Mouse (Mus musculus) adrenal gland (tissue): Measurements from ENCODE around the gene Ajap1.

Experiments used
- intact Hi-C: fragments of 180-260 bp; cut with DNase I; formaldehyde crosslinking; loops from one replicate; pipeline ENCODE4 v1.15.1; 2025

Gene Ajap1

DNA sequence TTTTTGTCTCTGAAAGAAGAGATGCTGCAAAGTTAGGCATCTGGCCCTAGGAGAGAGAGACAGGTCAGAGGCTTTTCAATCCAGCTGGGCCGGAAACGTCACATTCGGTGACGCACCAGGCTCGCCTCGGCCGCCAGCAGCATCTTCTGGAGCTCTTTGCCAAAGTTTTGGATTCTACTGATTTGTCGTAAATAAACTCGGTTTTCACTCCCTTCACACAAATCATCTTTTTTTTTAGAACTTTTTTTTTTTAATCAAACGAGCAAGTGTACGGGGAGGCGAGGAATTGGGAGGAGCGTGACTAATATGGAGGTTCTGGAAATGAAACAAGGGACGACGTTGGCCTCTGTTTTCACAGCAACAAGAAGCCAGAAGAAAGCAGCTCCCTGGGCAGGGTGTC, 23.8 kb downstream of the Ajap1 start:
- intact Hi-C loops: no loop called here

DNA sequence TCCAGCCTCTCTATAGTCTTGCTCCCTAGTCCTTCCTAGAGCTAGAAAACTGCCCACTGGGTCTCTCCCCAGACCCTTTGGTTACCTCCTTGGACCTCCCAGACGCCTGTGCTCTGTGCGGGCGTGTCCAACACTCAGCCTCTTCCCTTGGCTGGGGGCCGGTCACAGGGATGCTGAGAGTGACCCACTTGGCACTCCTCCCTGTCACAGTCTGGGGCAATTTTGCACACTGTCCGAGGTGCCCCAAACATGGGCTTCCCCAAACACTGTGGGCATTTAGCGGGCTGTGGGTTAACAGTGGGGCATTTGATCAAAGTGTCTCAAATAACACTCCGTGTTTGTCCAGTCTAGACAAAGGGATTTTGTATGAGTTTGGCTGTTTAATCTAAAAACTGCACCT, 29.1 kb downstream of the Ajap1 start:
- intact Hi-C loops: no loop called here

DNA sequence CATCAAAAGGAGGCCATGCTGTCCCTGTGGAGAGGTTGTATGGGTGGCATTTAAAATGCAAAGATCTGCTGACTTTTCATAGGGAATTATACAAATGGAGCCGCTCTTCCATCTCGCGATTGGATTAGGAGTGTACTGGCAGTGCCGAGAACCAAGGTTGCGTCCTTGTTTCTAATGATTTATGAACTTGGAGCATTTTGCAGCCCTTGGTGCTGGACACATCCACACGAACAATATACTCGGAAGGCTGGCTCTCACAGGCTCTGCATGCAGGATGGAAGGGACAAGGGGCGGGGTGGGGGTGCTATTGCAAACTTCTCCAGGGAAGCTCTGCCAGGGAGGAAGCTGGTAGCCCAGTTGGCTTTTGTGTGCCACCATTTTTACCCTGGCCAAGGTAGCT, 31.1 kb downstream of the Ajap1 start:
- intact Hi-C loops: no loop called here

DNA sequence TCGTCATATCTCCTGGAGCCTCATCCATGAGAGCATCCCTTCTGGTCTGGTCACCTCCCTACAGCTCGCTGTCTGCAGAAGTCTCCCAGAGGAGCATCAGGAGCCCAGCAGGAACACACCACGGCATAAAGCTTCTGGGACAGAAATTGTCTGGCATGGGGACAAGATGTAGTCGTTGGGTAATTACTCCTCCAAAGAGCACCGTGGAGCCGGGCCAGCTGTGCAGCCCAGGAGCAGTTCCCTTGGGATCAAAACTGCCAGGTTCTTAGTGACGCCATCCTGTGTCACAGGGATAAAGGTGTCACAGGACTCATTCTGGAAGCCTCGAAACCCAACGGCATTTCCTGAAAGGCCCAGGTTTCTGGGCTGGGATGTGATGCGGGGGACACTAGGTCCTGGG, 40.1 kb downstream of the Ajap1 start:
- intact Hi-C loops: no loop called here

DNA sequence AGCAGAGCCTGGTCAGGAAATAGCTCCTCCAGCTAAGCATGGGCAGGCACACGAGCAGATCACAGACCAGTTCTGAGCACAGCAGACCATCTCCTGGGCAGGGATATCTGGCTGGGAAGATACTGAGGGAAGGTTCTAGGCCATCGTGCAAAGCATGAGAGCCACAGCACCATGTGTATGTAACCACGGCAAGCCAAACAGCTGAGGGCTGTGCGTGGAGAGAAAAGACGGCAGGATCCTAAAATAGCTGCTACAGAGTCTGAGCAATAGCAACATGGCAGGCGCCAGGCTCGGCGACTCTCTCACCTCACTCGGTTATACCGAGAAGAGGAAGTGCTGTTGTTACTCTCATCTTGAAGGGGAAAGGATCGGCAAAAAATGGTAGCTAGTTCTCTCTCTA, 42.7 kb downstream of the Ajap1 start:
- intact Hi-C loops: no loop called here

DNA sequence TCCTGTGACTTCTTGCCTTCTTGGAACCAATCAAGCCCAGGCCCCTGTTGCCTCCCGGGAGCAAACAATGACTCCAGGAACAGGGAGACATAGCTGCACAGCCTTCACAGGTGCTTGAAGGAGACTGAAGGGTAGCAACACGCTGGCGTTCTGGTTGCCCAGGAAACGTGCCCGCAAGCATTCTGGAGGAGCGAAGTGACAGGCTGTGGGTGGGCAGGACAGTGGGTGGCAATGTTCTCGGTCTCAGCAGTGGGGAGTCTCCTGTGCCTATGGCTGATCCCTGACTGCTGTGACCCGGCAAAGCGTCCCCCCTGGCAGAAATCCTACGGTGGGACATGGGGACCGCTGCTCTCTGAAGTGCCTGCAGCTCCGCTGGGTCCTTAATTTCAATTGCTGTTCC, 43.6 kb downstream of the Ajap1 start:
- intact Hi-C loops: no loop called here

DNA sequence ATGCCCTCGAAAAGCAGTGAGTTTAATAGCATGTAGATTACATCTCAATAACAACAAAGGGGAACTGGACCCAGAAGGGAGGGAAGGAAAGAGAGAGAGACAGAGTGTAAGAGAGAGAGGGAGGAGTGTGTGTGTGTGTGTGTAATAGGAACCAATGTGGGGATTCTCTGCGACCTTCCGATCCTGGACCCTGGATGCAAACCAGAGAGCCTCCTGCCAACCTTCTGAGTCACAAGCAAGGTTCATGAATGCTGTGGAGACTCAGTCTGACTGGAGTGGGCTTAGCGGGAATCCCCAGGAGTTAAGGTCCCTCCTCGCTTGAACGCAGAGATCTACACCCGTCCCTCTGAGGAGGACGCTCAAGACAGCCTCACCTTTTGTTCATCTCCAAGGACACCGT, 45.4 kb downstream of the Ajap1 start:
- intact Hi-C loops: no loop called here

DNA sequence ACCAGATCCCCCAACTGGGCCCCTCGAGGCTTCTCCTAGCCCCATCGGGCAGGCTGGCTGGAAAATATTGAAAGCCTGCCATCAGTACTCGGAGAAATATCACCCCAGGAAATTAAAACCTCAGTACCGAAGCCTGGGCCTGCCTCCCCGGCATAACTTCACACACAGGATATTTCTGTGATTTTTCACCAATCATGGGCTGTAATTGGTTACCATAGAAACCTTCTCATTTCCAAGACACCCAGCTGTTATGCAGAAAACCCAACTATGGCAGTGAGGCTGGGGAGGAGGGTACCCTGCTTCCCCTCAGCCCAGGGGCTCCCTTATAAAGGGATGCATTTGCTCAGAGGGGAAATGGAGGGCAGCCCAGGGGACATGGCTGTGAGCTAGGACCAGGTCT, 46.7 kb downstream of the Ajap1 start:
- intact Hi-C loops: no loop called here

DNA sequence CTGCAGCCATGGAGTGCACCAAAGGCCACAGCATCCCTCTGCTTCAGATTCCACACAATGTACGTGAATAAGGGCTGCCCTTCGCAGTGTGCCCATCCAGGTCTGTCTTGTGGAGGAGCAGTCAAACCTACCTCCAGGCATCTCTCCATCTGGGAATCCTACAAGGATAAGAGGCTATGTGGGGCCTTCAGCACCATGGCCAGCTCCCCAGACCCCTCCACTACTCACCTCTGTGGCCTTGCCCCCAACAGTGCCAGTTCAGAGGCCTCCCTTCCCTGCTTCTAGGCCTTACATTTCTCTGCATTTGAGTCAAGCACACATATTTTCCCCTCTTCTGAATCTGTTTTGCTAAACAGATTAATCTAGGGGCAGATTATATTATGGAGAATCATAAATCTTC, 52.6 kb downstream of the Ajap1 start:
- intact Hi-C loops: no loop called here

DNA sequence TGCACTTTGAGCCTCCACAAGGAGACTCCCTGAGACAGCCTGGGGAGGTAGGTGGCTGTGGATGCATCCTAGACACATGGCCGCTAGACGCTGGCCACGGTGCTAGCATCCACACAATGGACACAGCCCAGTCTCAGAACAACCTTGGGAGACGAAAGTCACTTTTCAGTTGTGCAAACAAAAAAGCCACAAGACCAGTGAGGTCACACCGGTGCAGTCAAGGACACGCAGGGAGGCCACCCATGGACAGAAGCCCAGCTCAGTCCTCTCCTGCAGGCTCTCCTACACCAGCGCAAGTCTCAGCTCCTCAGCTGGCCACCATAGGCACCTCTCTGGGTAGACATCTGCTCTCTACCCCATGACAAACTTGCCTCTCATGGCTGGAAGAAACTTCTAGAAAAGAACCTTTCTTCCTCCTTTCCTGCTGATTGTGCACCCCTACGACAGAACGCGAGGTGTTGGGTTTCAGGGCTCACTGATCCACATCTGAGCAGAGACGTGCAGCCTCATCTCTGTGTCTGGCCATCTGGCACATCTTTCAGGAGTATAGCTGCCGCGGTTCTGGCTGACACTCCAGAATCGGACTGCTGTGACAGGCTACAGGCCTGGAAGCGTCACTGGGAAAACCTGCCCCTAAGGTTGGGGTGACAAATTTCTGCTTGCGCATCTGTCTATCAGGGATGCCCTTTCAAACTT, 56.5 kb downstream of the Ajap1 start:
- intact Hi-C loops: no loop called here

DNA sequence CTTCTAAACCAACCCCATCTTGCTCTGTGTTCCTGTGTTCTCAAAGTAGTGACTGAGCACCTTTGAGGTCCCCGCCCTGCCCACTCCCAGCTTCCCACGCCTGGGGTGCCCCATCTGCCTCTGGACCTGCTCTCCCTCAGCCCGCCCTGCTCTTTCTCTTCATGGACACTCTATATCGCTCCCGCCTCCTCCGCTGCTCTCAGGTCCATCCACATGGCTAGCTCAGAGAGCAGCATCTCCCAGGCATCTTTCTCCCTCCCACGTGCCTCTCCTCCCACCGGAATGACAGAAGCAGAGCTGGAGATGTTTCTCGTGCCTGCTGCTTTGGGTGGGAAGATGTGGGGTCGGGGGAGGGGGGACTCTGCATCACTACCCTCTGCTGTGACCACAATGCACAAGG, 58.3 kb downstream of the Ajap1 start:
- intact Hi-C loops: no loop called here

DNA sequence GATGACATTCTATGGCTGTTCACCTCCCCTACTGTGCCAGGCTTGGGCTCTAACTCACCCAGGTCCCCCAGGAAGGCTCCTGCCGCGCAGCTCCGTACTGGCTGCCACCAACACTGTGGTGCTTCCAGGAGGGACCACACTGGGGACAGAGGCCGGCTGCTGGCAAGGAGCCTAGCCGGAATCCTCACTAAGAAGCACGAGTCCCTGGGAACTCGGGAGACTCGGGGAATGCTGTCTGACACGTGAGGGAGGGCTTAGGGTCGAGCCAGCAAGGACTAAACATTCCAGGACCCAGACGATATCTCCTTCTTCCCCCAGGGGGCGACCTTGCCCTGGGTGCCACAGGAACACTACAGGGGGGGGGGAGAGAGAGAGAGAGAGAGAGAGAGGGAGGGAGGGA, 64.7 kb downstream of the Ajap1 start:
- intact Hi-C loops: loop anchor here (2.0 kb wide), 1 partner anchor 63 kb away; no protein-coding TSS in a partner anchor

DNA sequence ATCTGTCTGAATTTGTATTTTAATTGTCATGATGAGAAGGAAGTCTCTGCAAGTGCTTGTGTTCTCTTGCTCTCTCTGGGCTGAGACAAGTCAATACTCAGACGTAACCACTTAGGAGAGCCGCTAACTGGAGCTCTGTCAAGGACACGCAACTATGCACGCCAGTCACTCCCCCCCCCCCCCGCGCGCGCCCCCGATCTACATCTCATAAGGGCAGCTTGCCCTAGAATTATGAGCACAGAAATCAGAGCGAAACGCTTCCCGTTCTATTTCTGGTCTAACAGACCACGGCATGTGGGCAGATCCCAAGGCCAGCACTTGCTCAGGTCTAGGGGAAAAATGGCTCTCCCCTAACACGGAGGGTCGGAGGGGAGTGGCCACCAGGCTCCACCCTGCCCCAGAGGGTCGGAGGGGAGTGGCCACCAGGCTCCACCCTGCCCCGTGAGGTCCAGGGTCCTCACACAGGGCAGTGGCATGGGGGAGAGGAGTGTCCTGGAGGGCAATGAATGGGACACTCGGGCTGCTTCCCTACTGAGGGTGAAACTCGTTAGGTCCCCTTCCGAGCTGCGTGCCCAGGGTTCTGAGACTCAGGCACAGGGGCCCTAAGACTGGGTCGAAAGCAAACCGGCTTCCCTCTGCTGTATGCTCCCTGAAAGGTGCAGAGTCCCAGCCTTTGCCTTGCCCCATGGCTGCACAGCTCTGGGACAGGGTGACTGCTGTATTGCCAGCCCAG, 65.3 kb downstream of the Ajap1 start:
- intact Hi-C loops: no loop called here

DNA sequence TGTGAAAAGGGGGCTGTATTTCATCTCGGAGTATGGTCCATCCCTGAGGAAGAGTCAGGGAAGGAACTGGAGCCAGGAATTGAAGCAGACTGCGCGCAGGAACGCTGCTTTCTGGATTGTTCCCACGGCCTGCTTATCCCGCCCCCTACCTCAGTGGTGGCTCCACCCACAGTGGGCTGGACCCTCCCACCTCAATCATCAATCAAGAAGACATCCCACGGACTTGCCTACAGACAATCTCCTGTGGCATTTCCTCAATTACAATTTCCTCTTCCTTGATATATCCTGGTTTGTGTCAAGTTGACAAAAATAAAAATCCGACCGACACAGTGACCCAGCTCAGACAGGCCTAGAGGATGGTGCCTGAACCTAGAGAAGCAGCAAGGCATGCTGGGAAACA, 66.5 kb downstream of the Ajap1 start:
- intact Hi-C loops: no loop called here

DNA sequence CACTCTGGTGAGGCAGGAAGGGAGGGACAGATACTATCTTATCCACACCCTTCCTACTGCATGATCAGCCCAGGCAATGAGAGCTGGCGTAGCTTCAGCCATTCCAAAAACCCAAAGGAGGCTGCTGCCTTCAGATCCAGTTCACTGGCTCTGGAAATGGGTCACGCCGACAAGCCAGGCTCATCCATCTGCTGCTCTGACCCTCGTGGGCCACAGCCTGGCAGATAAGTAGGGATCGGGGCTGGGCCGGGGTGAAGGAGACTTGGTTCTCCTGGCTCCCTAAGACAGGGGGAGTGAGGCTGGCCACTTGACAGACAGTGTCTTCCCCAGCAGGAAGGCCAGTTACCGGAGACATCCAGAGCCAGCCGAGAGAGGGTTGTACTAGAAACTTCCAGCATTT, 84.2 kb downstream of the Ajap1 start:
- intact Hi-C loops: no loop called here

DNA sequence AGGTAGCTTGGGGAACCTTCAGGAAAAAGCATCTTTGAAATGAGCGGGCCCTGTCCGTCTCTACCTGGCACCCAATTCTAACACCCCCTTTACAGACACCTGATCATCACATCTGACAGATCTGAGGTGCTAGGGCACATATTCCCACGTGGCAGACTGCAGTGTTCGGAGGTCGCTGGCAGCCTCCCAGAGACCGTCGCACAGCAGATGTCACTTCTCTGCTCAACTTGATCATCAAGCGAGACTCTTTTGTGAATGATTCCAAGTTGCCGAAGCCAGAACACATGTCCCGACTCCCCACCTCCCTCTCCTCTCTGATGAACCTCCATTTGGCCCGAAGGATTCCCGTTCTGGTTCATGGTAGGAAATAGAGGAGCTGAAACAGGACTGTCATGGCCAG, 95.1 kb downstream of the Ajap1 start:
- intact Hi-C loops: no loop called here

DNA sequence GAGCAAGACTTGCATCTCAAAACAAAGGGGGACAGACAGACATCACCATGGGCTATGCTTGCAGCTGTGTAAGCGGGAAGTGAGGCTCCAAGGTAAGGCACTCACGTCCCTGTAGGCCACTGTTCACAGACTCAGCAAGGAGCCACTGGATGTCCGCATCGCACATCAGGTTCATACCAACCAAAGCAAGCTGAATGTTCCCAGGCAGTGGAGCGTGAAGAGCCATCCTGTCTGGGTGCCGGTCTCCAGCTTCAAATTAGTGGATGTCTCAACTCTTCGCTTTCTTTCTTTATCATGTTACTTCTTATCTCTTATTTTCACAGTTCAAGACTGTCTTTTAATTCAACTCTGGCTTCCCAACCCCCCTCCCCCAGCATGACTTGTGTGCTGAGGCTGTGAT, 101.2 kb downstream of the Ajap1 start:
- intact Hi-C loops: no loop called here

DNA sequence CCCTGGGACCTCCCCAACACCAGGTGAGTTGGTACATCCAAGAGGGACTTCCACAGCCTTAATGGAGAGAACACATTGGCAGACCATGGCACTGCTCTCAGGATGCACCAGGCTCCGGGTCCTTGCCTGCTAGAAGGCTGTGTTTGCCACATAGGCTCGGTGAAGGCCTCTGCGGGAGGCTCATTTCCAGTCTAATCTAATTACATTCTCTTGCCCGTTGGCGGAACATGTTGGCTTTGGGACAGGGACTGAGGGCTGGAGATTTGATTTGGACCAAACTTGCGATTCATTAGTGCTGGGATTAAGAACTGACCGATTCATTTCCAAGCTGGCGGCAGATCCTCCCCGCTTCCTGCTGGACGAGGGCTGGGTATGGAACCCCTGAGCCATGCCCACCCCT, 101.7 kb downstream of the Ajap1 start:
- intact Hi-C loops: no loop called here

DNA sequence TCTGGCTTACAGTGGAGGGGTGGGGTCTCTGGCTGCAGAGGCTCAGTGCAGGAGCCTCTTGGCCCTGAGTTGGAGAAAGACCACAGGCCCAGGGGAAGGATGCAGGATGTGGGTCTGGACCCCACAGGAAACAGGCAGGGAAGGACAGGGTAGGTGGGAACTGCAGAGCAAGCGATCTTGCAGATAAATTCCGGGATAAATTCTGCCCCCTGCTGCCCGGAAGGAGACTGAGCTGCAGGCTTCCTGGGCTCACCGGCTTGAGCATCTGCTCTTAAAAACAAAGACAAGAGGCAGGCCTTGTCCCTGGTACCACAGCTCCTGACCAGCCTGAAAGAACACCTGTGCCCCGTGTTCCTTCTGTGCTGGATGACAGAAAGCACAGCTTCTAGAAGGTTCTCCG, 104.6 kb downstream of the Ajap1 start:
- intact Hi-C loops: loop anchor here (10.0 kb wide), 1 partner anchor 203 kb away; no protein-coding TSS in a partner anchor

DNA sequence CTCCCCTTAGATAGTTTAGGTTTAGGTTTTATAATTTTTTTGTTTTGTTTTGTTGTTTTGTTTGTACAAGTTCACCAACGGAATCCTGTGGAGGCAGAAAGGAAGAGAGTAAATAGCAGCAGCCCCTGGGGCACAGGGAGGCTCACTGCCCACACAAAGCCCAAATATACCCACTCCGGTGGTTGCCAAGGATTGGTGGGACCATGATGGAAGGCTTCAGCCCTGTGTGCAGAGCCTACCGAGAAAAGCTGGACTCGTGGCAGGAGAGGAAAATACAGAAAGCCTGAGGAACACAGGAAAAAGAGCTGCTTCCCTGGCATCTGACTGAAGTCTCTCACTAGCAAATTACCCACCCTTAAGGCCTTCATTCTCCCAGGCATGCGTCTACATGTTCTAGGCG, 108.4 kb downstream of the Ajap1 start:
- intact Hi-C loops: loop anchor here (10.0 kb wide), 1 partner anchor 199 kb away; no protein-coding TSS in a partner anchor

DNA sequence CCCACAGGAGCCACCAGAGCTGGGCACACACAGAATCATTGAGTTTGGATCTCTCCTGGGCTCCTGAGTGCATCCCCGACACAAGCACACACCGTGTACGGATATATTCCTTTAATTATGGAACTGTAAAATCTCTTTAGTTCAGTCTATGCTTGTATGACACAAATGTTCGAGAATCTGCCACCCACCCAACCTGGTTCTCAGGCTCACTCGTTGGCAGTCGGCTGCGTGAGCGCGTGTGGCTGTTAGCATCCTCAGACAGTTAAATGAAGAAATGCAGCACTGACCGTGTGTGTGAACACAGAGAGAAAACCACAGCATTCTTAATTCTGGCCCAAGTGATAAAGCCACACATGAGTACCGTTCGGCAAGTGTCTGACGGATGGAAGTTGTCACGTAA, 109.5 kb downstream of the Ajap1 start:
- intact Hi-C loops: loop anchor here (10.0 kb wide), 1 partner anchor 198 kb away; no protein-coding TSS in a partner anchor

DNA sequence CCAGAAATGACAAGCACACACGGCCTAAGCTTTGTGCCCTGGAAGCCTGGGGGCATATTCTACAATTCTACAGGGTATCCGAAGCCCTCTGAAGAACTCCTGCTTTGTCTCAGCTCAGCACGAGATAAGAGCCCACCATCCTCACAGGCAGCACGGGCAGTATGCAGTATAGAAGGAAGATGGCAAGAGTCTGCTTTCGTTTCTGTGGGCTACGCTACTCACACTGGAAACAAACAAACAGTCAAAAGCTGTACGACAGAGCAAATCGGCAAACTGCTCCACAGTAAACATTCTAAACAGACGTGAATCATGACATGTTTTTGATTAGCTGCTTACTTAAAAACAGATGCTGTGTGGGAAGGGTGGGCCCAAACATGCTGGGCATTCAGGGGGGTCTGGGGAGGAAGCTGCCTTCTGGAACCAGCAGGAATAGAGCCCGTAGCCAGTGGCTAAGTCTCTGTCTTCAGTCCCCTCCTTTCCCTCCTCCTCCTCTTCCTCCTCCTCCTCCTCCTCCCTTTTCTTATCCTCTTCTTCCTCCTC, 113.9 kb downstream of the Ajap1 start:
- intact Hi-C loops: no loop called here
